Mouse (Mus musculus): Measurements from ENCODE around the gene Dlat. TPM values are rescaled to one million over a fixed set of nuclear protein-coding genes. Genes with fewer than 3 reads are reported as not detected.
A peak's percentile ranks its signal among the peaks of the same experiment; 100 is the strongest.

Gene Dlat
- polyA plus RNA-seq (2012; ENCODE audit: insufficient read depth, low replicate concordance), result 10.9 and 18.4 TPM in 2 replicates

DNA sequence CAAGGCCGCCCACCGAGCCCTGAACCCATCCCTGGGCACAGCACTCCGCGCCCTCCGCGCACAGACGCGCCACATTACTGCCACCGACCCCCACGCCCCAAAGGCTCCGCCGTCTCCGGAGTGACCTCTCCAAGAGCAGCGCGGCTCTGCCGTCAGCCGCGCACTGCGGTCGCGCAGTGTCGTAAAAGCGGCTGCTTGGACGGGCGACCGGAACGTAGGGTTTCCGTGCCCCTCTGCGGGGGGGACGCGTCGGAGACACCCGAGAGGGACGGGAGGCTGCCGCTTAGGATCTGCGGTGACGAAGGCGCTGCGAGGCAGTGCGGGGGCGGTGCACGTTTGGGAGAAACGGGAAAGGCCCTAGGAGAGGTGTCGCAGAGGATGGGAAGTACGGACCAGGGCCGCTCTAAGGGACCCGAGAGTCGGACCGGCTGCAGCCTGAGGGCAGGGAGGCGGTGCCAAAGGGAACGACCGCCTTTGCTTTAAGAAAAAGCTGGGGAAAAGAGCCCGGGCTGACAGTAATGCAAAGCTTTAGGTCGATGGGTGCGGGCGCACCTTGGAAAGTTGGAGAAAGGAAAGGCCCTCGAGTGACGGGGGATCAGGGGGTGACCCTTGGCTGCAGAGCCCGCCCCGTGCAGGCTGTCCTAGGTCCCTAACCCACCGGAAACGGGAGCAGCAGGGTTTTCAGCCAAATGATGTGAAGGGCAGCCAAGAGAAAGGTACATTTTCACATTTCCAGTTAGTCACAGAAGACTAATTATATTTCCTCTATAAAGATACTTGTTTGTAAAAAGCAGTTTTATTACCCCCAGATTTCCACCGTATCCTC lies at the start of gene Dlat:
Dlat (minus strand) TSS at position 389 of the 826 bp plus-strand sequence.
- no peak for TF ChIP-seq GATA1 (IDR thresholded peaks at IDR 0.05; ENCODE audit: borderline replicate concordance, low read length)
- no peak for TF ChIP-seq FLI1 (IDR thresholded peaks at IDR 0.05; ENCODE audit: low read length)
- Histone ChIP-seq H3K27me3 (replicated peaks) (peaks cover 2% of the 10 kb centered on the region), H3K36me3 (replicated peaks; ENCODE audit: low read length) (peaks cover 23% of the 10 kb centered on the region), H3K4me1 (peaks cover 20% of the 10 kb centered on the region), H3K9me3 (no peaks in the 10 kb centered on the region), H3K4me3 (replicated peaks) (peak within 1 kb of the TSS; percentile 99)

DNA sequence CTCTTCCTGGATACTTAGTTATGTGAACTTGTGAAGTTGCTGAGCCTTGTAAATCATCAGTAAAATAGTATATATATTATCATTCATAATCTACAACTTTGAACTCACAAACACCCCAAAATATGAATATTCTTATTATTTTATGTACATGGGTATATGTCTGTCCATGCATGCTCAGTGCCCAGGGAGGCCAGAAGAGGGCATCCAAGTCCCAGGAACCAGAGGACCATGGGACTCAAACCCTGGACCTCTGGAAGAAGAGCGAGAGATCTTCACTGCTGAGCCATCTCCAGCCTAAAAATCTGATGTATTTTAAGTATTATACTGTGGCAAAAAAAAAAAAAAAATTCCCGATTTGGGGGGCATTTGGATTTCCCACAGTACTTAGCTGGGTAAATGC lies 49.5 kb upstream of the Dlat start:
- Histone ChIP-seq H3K27me3 (replicated peaks) (peaks cover 22% of the 10 kb centered on the region), H3K9me3 (no peaks in the 10 kb centered on the region), H3K36me3 (replicated peaks; ENCODE audit: low read length) (no peaks in the 10 kb centered on the region), H3K4me1 (no peaks in the 10 kb centered on the region; the same call in 1 of the 2 replicates), H3K4me3 (replicated peaks) (no peak overlapping the region)
- TF ChIP-seq GATA1 (IDR thresholded peaks at IDR 0.05; ENCODE audit: borderline replicate concordance, low read length) (no peak), FLI1 (IDR thresholded peaks at IDR 0.05; ENCODE audit: low read length) (no peak)

DNA sequence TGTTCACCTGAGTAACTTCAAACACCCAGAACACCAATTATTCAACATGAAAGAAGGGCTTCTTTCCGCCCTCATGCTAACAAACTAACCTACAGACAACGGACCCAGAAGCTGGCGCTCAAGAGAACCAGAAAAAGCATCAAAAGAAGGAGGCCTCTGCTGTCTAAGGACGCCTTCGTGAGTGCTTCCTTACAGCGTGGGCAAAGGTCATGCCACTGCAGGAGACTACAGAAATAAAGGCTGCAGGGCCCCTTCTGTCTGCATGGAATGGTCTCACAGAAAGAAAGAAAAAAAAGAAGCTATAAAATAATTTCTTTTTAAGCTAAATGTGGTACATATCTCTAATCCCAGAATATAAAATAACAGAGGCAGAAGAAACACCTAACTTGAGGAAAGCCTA lies 45.3 kb upstream of the Dlat start:
- H3K4me3 ChIP-seq (replicated peaks), result no peak overlapping the region
- no peaks in the 10 kb centered on the region for H3K9me3 ChIP-seq
- TF ChIP-seq GATA1 (IDR thresholded peaks at IDR 0.05; ENCODE audit: borderline replicate concordance, low read length) (no peak), FLI1 (IDR thresholded peaks at IDR 0.05; ENCODE audit: low read length) (no peak)
- H3K4me1 ChIP-seq, result peaks cover 10% of the 10 kb centered on the region
- H3K36me3 ChIP-seq (replicated peaks; ENCODE audit: low read length), result no peaks in the 10 kb centered on the region
- peaks cover 40% of the 10 kb centered on the region for H3K27me3 ChIP-seq (replicated peaks)

DNA sequence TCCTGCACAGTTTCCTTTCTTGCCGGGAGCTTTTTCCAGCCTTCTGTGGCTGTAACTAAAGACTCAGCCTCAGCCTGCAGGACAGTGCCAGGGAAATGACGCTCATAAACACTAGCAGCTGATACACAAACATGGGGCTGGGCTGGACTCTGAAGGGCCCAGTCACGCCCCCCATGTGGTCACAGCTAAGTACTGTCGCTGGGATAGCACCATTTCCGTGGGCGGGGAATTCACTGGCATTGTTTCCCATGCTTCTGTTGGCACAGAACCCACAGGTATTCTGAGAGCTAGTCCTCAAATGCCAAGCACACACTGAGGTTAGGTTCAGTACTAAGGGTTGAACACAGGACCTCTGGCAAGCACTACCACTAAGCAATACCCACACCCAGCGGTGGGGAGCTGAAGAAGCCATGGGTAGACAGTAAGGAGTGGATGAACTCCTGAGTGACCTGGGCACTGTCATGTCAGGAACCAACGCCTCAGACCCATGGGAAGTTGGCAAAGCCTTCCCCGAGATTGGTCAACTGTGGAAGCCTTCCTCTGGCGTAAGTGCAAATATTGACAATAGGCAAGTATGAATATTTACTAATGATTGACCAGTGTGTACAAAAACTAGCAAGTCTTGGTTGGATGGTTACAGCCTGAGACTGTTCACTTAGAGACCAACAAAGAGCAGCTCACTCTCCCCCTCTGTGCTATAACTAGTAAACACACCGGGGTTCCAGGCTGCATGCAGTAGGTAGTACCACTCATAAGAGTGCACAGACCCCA lies 41.5 kb upstream of the Dlat start:
- Histone ChIP-seq H3K27me3 (replicated peaks) (peaks cover 70% of the 10 kb centered on the region), H3K9me3 (no peaks in the 10 kb centered on the region), H3K4me3 (replicated peaks) (no peak overlapping the region), H3K4me1 (peaks cover 33% of the 10 kb centered on the region), H3K36me3 (replicated peaks; ENCODE audit: low read length) (no peaks in the 10 kb centered on the region)
- TF ChIP-seq GATA1 (IDR thresholded peaks at IDR 0.05; ENCODE audit: borderline replicate concordance, low read length), result no peak
- no peak for TF ChIP-seq FLI1 (IDR thresholded peaks at IDR 0.05; ENCODE audit: low read length)

DNA sequence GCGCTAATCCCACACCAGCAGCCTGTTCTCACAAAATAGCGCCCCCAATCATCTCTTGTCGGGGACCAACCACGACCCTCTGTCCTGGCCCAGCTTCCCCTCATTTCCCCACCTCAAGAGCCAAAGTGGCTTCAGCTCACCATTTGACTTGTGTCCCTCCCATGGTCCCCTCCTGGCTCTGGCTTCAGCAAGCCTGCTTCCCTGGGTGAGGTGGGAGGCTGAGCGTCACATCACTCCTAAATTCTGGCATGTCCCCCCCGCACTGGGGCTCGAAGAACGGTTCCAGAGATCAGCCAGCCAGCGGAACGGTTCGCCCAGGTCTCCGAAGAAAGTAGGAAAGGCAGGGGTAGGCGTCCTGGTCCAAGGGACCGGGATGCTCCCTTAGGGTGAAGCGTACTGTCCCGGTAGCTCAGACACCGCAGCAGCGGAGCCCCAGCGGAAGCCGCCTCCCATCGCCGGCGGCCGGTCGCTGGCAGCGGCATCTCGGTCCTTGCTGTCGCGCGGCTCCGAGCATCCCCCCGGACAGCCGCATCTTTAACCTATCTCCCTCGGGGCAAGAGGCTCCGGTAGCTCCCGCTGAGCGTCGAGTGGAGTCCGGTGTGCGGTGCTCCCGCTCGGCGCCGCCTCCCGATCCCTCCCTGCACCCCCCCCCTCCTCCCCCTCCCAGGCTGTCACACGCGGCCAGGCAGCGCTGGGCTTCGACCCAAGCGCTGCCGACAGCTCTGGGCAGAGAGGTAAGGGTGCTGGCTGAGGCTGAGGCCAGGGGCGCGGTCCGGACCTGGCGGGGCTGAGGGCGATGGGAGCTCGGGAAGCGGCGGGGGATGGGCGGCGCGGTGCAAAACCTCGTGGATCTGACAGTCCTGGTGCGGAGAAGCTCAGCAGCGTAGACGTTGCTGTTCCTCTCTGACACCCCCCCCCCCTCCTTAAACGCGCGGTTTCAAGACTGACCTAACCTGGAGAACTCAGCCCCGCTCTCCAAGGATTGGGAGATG lies 39.1 kb upstream of the Dlat start:
- Histone ChIP-seq H3K4me1 (peaks cover 37% of the 10 kb centered on the region), H3K9me3 (no peaks in the 10 kb centered on the region), H3K4me3 (replicated peaks) (peak overlapping the region; percentile 91), H3K27me3 (replicated peaks) (peaks cover 79% of the 10 kb centered on the region), H3K36me3 (replicated peaks; ENCODE audit: low read length) (no peaks in the 10 kb centered on the region)
- TF ChIP-seq FLI1 (IDR thresholded peaks at IDR 0.05; ENCODE audit: low read length), result no peak

DNA sequence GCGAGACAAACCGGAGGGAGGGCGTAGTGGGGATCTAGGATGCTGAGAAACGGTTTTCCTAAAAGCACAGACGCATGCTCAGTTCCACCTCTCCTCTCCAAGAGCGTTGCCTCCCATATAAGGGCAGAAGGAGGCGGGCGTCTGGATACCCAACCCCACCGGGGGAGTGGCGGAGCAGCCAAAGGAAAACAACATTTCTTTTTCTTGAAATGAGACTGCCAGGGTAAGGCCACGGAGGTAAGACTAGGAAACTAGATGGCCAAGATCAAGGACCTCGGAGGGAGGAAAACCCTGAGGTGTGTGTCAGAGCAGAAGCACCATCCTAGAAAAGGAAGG lies 38.1 kb upstream of the Dlat start:
- TF ChIP-seq FLI1 (IDR thresholded peaks at IDR 0.05; ENCODE audit: low read length) (no peak), GATA1 (IDR thresholded peaks at IDR 0.05; ENCODE audit: borderline replicate concordance, low read length) (no peak)
- Histone ChIP-seq H3K4me3 (replicated peaks) (peak overlapping the region; percentile 86), H3K4me1 (peaks cover 39% of the 10 kb centered on the region), H3K27me3 (replicated peaks) (peaks cover 83% of the 10 kb centered on the region), H3K36me3 (replicated peaks; ENCODE audit: low read length) (no peaks in the 10 kb centered on the region), H3K9me3 (no peaks in the 10 kb centered on the region)

DNA sequence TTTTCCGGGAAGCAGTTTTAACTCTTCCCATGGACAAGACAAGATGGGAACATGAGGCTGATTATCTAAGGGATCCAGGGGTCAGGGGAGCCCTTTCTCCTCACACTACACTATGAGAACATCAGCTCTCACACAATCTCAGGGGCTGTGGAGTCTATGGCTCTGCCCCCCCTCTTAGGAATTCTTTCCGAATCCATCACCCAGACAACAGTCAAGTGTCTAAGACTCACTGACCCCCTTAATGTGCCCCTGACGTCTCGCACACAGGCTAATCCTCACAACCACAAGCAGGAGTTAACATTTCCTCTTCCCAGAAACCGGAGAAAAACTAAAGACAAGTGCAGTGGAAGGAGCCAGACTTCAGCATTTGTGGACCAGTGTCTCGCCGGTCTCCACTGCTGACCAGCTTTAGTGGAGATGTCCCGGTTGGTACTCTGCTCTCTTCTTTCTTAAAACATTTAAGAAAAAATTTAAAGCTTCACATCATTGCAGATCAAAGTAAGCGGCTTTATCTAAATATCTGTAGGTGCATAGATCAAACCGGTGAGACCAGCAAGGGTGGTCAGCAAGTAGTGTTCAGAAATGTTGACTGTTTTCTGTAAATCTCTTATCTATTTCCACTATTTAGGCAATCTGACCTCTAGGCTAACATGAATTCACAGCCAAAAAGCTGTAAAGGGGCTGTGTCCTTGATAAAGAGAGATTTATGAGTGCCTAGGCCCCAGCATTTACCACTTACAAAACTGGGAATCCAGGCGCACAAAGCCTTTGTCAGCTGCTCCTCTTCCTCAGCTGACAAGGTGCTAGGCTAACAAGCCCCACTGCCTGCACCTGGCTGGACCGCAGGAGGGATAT lies 37.5 kb upstream of the Dlat start:
- Histone ChIP-seq H3K9me3 (no peaks in the 10 kb centered on the region), H3K4me3 (replicated peaks) (peak overlapping the region; percentile 86), H3K27me3 (replicated peaks) (peaks cover 81% of the 10 kb centered on the region), H3K4me1 (peaks cover 39% of the 10 kb centered on the region), H3K36me3 (replicated peaks; ENCODE audit: low read length) (no peaks in the 10 kb centered on the region)
- no peak for TF ChIP-seq GATA1 (IDR thresholded peaks at IDR 0.05; ENCODE audit: borderline replicate concordance, low read length)
- no peak for TF ChIP-seq FLI1 (IDR thresholded peaks at IDR 0.05; ENCODE audit: low read length)

DNA sequence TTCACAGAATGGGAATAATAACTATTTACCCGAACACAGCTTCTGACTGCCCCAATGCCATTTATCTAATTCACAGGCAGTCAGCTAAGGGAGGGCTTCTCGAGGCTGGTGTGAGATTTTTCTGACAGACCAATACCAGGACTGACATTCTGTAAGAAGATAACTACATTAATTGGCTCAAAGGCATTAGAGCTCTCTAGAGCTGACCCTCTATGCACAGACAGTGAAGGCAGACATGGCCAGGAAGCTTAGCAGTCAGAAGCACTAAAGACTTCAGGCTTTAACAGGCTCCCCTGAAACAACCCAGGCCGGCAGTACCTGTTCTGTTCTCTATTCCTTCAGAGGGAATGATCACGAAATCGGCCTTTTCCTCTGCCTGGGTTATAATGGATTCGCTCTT lies 35.6 kb upstream of the Dlat start:
- H3K4me3 ChIP-seq (replicated peaks), result no peak overlapping the region
- H3K9me3 ChIP-seq, result no peaks in the 10 kb centered on the region
- TF ChIP-seq FLI1 (IDR thresholded peaks at IDR 0.05; ENCODE audit: low read length), result no peak
- no peak for TF ChIP-seq GATA1 (IDR thresholded peaks at IDR 0.05; ENCODE audit: borderline replicate concordance, low read length)
- H3K27me3 ChIP-seq (replicated peaks), result peaks cover 63% of the 10 kb centered on the region
- peaks cover 30% of the 10 kb centered on the region for H3K4me1 ChIP-seq
- no peaks in the 10 kb centered on the region for H3K36me3 ChIP-seq (replicated peaks; ENCODE audit: low read length)

Data from megakaryocyte, embryonic 14.5 days (primary cell).